Mouse (Mus musculus) liver, adult 2 months (tissue): ENCODE results near the gene Rad51b. TPM values are rescaled to one million over a fixed set of nuclear protein-coding genes. Genes with fewer than 3 reads are reported as not detected.

Source experiments
- DNase-seq: peaks from one replicate; pipeline ENCODE4 v3.0.0-alpha.2; 2011; ENCODE audit warnings: low read depth, low spot score; ENCODE audit errors: extremely low read depth
- H3K27ac ChIP-seq: fragments of 200-500 bp; replicated peaks from 2 replicates; pipeline ENCODE4 v1.5.1; 2012; ENCODE audit warnings: low read depth, mild to moderate bottlenecking, control low read depth, inconsistent platforms, low read length; ENCODE audit not compliant: insufficient read depth
- H3K27me3 ChIP-seq: fragments of 200-500 bp; 2 replicates; pipeline ENCODE4 v1.6.1; 2012; ENCODE audit warnings: mild to moderate bottlenecking, moderate library complexity, low read length, inconsistent platforms; ENCODE audit not compliant: control insufficient read depth, insufficient read depth
- H3K36me3 ChIP-seq: fragments of 200-500 bp; 2 replicates; pipeline ENCODE4 v1.6.1; 2012; ENCODE audit warnings: low read length, inconsistent platforms; ENCODE audit not compliant: control insufficient read depth, insufficient read depth
- H3K4me1 ChIP-seq: fragments of 200-500 bp; 2 replicates; pipeline ENCODE4 v1.6.1; 2011; ENCODE audit warnings: low read length; ENCODE audit not compliant: control insufficient read depth, insufficient read depth
- H3K4me3 ChIP-seq: fragments of 200-500 bp; 2 replicates; pipeline ENCODE4 v1.5.1; 2011; ENCODE audit warnings: low read depth, mild to moderate bottlenecking, control low read depth, low read length, moderate library complexity; ENCODE audit not compliant: insufficient read depth
- H3K79me2 ChIP-seq: fragments of 200-500 bp; 2 replicates; pipeline ENCODE4 v1.6.1; 2012; ENCODE audit warnings: inconsistent platforms, mild to moderate bottlenecking, low read length, moderate library complexity; ENCODE audit not compliant: control insufficient read depth, insufficient read depth
- H3K9ac ChIP-seq: fragments of 200-500 bp; 2 replicates; pipeline ENCODE4 v1.6.1; 2012; ENCODE audit warnings: low read depth, mild to moderate bottlenecking, control low read depth, inconsistent platforms, low read length
- CTCF ChIP-seq: fragments of 200-500 bp; IDR thresholded peaks from 2 replicates; pipeline ENCODE4 v1.5.1; 2011; ENCODE audit warnings: low read depth, low read length, control low read depth
- POLR2A ChIP-seq: fragments of 200-500 bp; IDR thresholded peaks from 2 replicates; pipeline ENCODE4 v1.6.1; 2011; ENCODE audit warnings: low read length, control low read depth; ENCODE audit not compliant: insufficient read depth; ENCODE audit errors: extremely low read depth
- WGBS: fragments of 180-500 bp; shearing (Covaris S2); methylation state at CpG from one replicate; pipeline ENCODE4 v1.1.7; 2018; 5-methylcytosine and 5-hydroxymethylcytosine counted together
- polyA plus RNA-seq: library from polyadenylated mRNA; depleted of rRNA; stranded (reverse); fragments of >200 nt; gene quantifications from 2 replicates; pipeline ENCODE4 v1.2.3, GENCODE M21; 2012
- total RNA-seq: library from RNA; depleted of rRNA; stranded (reverse); fragments of >200 nt; gene quantifications from 2 replicates; pipeline ENCODE4 v1.2.3, GENCODE M21; 2014

Rad51b gene
- total and polyA plus RNA-seq, 2 experiments: 0.55 to 1.7 TPM

- Histone ChIP-seq H3K9ac (no peak overlapping the region), H3K4me1 (no peaks in the 10 kb centered on the region), H3K36me3 (peaks cover 80% of the 10 kb centered on the region), H3K27me3 (no peaks in the 10 kb centered on the region), H3K79me2 (no peaks in the 10 kb centered on the region), H3K27ac (no peak overlapping the region), H3K4me3 (no peak overlapping the region)
- peak; percentile 12 for DNase-seq
- 34% methylated on average over 4 of the region's 4 CpGs for WGBS
- no peak for TF ChIP-seq CTCF
- TF ChIP-seq POLR2A: no peak
Observed at GRCm38 (mm10) chr12:79272604-79273003, 24.5 kb upstream of the Rad51b start.

- no peak overlapping the region for H3K4me3 ChIP-seq
- peaks cover 57% of the 10 kb centered on the region for H3K36me3 ChIP-seq
- no peaks in the 10 kb centered on the region for H3K4me1 ChIP-seq
- no peaks in the 10 kb centered on the region for H3K79me2 ChIP-seq
- WGBS: 93% methylated on average over 13 of the region's 13 CpGs
- H3K27ac ChIP-seq: no peak overlapping the region
- TF ChIP-seq CTCF: no peak
- TF ChIP-seq POLR2A: no peak
- DNase-seq: no peak
- H3K9ac ChIP-seq: no peak overlapping the region
- no peaks in the 10 kb centered on the region for H3K27me3 ChIP-seq
Observed at GRCm38 (mm10) chr12:79279513-79280115, 17.5 kb upstream of the Rad51b start.

- Histone ChIP-seq H3K27ac (no peak overlapping the region), H3K27me3 (no peaks in the 10 kb centered on the region), H3K79me2 (no peaks in the 10 kb centered on the region), H3K36me3 (peaks cover 62% of the 10 kb centered on the region), H3K4me1 (no peaks in the 10 kb centered on the region), H3K9ac (no peak overlapping the region), H3K4me3 (no peak overlapping the region)
- 92% methylated on average over 8 of the region's 8 CpGs for WGBS
- no peak for DNase-seq
- TF ChIP-seq CTCF (no peak), POLR2A (no peak)
Observed at GRCm38 (mm10) chr12:79282595-79282994, 14.5 kb upstream of the Rad51b start.

GRCm38 (mm10) chr12:79292874-79293273 is 4.2 kb upstream of the Rad51b start:
- Histone ChIP-seq H3K9ac (no peak overlapping the region), H3K36me3 (peaks cover 24% of the 10 kb centered on the region), H3K4me3 (no peak overlapping the region), H3K27ac (0 out of 2 replicates have a peak overlapping the region, but pooled peaks have one; percentile 57), H3K27me3 (no peaks in the 10 kb centered on the region), H3K4me1 (peaks cover 17% of the 10 kb centered on the region), H3K79me2 (no peaks in the 10 kb centered on the region; the same call in 1 of the 2 replicates)
- 32% methylated on average over 6 of the region's 6 CpGs for WGBS
- TF ChIP-seq CTCF: no peak
- TF ChIP-seq POLR2A: no peak
- DNase-seq: peak; percentile 94

GRCm38 (mm10) chr12:79296126-79296816 is 811 bp upstream of the Rad51b start, which contains the start of gene Zfyve26:
Zfyve26 (minus strand) TSS chr12:79296304.
- peak within 1 kb of the TSS; percentile 68 for H3K9ac ChIP-seq
- peak; percentile 98 for DNase-seq
- H3K36me3 ChIP-seq: peaks cover 7% of the 10 kb centered on the region
- H3K27ac ChIP-seq: peak within 1 kb of the TSS; percentile 47
- TF ChIP-seq CTCF (peak; percentile 24; the same call in 1 of the 2 replicates), POLR2A (peak; percentile 81)
- peaks cover 17% of the 10 kb centered on the region for H3K4me1 ChIP-seq
- under 1% methylated on average over 29 of the region's 29 CpGs for WGBS
- no peaks in the 10 kb centered on the region for H3K27me3 ChIP-seq
- H3K79me2 ChIP-seq: no peaks in the 10 kb centered on the region; the same call in 1 of the 2 replicates
- peak within 1 kb of the TSS; percentile 81 for H3K4me3 ChIP-seq
